In genomic region chr6:143491380-143491779, GRCm38 (mm10) we compare ENCODE assay signal across 17 mouse cellular contexts.
"Had no signal": no experiment of that assay in that cellular context is flagged by ENCODE, and none has a peak within 500 bp of the region (broad histone marks: within the 10 kb centered on the region; RNA-seq: fewer than 3 reads in every experiment).

No protein-coding gene starts in this region.

- H3K4me3 ChIP-seq: lung, embryonic 15.5 days; midbrain, embryonic 13.5 days; midbrain, embryonic 15.5 days; neural tube, embryonic 12.5 days; stomach, embryonic 15.5 days had no signal

- H3K9me3 ChIP-seq: lung, embryonic 15.5 days; midbrain, embryonic 13.5 days; midbrain, embryonic 15.5 days; neural tube, embryonic 12.5 days; stomach, embryonic 15.5 days had no signal

- H3K36me3 ChIP-seq: lung, embryonic 15.5 days; midbrain, embryonic 13.5 days; midbrain, embryonic 15.5 days; neural tube, embryonic 12.5 days; stomach, embryonic 15.5 days had no signal

- H3K9ac ChIP-seq: liver, postnatal 0 days; lung, embryonic 15.5 days; midbrain, embryonic 13.5 days; midbrain, embryonic 15.5 days; neural tube, embryonic 12.5 days; stomach, embryonic 15.5 days had no signal

- H3K27ac ChIP-seq: lung, embryonic 15.5 days; macrophage; midbrain, embryonic 13.5 days; midbrain, embryonic 15.5 days; neural tube, embryonic 12.5 days; stomach, embryonic 15.5 days; stomach, postnatal 0 days had no signal

- H3K27me3 ChIP-seq: lung, embryonic 15.5 days; midbrain, embryonic 13.5 days; midbrain, embryonic 15.5 days; neural tube, embryonic 12.5 days; stomach, embryonic 15.5 days had no signal

- H3K4me2 ChIP-seq: lung, embryonic 15.5 days; midbrain, embryonic 11.5 days; midbrain, embryonic 13.5 days; midbrain, embryonic 15.5 days; neural tube, embryonic 12.5 days; stomach, embryonic 15.5 days had no signal

- ATAC-seq: liver, postnatal 0 days; lung, postnatal 0 days; midbrain, embryonic 13.5 days; midbrain, embryonic 15.5 days had no signal

- H3K4me1 ChIP-seq: lung, embryonic 15.5 days; midbrain, embryonic 13.5 days; midbrain, embryonic 15.5 days; neural tube, embryonic 12.5 days; stomach, embryonic 15.5 days had no signal

- DNase-seq: liver, postnatal 0 days; lung, adult 2 months; lung, postnatal 14 days; lung, postnatal 36 days; right cerebral cortex, postnatal 14 days; thymus, adult 2 months; thymus, postnatal 25 days; thymus, postnatal 4 days had no signal
